Mouse (Mus musculus) CD4-positive, CD25-positive, alpha-beta regulatory T cell (primary cell): Measurements from ENCODE around the gene Slco1a5. TPM values are rescaled to one million over a fixed set of nuclear protein-coding genes. Genes with fewer than 3 reads are reported as not detected.

Experiments
- polyA plus RNA-seq: library from polyadenylated mRNA; unstranded; fragments of 100-300 nt; shearing (Covaris generic); gene quantifications from one replicate; pipeline ENCODE4 v1.2.1, GENCODE M21; 2017

Slco1a5 gene
- not detected for polyA plus RNA-seq

GRCm38 (mm10) chr6:142322881-142323280 lies at the start of gene Slco1a5:
TSS of gene Slco1a5 (minus strand) at chr6:142322981.

GRCm38 (mm10) chr6:142345440-142346038 lies 22.8 kb upstream of the Slco1a5 start, which contains the start of gene Pyroxd1:
TSS of gene Pyroxd1 (plus strand) at chr6:142345654.

GRCm38 (mm10) chr6:142298098-142298497 lies 24.7 kb downstream of the Slco1a5 start, which contains the start of gene Iapp:
TSS of gene Iapp (plus strand) at chr6:142298423.

GRCm38 (mm10) chr6:142208421-142208820 lies 114.4 kb downstream of the Slco1a5 start, which contains the start of gene Slco1a6:
TSS of gene Slco1a6 (minus strand) at chr6:142208521.

Other genes with a start within 250 kb of the Slco1a5 start
- gene Slco1a6, start 114.5 kb downstream of the Slco1a5 start, polyA plus RNA-seq, result 0.69 TPM
- not detected for gene Iapp, start 24.6 kb downstream of the Slco1a5 start, polyA plus RNA-seq
- 24.2 TPM for gene Pyroxd1, start 22.7 kb upstream of the Slco1a5 start, polyA plus RNA-seq
- 47.7 TPM for gene Recql, start 64.1 kb upstream of the Slco1a5 start, polyA plus RNA-seq
- 18.6 TPM for gene Golt1b, start 64.2 kb upstream of the Slco1a5 start, polyA plus RNA-seq
- gene Spx, start 90.5 kb upstream of the Slco1a5 start, polyA plus RNA-seq, result 0.98 TPM
- not detected for gene Gys2, start 150.1 kb upstream of the Slco1a5 start, polyA plus RNA-seq
- 133 TPM for gene Ldhb, start 185.0 kb upstream of the Slco1a5 start, polyA plus RNA-seq
- 0.13 TPM for gene Kcnj8, start 248.6 kb upstream of the Slco1a5 start, polyA plus RNA-seq